Mouse (Mus musculus) embryonic facial prominence, embryonic 15.5 days (tissue): ENCODE measurements at regions not wholly inside any gene's neighbourhood (a gene's known extent, or its start where the extent isn't known, plus 50 kb on each side); places are given as distances from the start of the nearest gene placed in this dataset.

Source experiments
- ATAC-seq: fragments of 200-750 bp; cut with Nextera tagmentation; 2 replicates; pipeline ENCODE4 v1.8.0; 2017; ENCODE audit warnings: low read depth, moderate TSS enrichment; ENCODE audit not compliant: insufficient number of reproducible peaks, low FRiP score, low TSS enrichment
- H3K27ac ChIP-seq: fragments of 300-500 bp; sonication (generic); replicated peaks from 2 replicates; pipeline ENCODE4 v1.5.1; 2015; ENCODE audit warnings: mild to moderate bottlenecking, inconsistent platforms
- H3K27me3 ChIP-seq: fragments of 300-500 bp; sonication (generic); 2 replicates; pipeline ENCODE4 v1.6.1; 2015; ENCODE audit warnings: inconsistent platforms
- H3K36me3 ChIP-seq: fragments of 300-500 bp; sonication (generic); 2 replicates; pipeline ENCODE4 v1.6.1; 2015; ENCODE audit warnings: mild to moderate bottlenecking, inconsistent platforms
- H3K4me1 ChIP-seq: fragments of 300-500 bp; sonication (generic); 2 replicates; pipeline ENCODE4 v1.6.1; 2015; ENCODE audit warnings: inconsistent platforms
- H3K4me2 ChIP-seq: fragments of 300-500 bp; sonication (generic); replicated peaks from 2 replicates; pipeline ENCODE4 v1.6.1; 2015; ENCODE audit warnings: mild to moderate bottlenecking, inconsistent platforms
- H3K4me3 ChIP-seq: fragments of 300-500 bp; sonication (generic); replicated peaks from 2 replicates; pipeline ENCODE4 v1.5.1; 2015; ENCODE audit warnings: mild to moderate bottlenecking, inconsistent platforms
- H3K9ac ChIP-seq: fragments of 300-500 bp; sonication (generic); 2 replicates; pipeline ENCODE4 v1.6.1; 2015; ENCODE audit warnings: inconsistent platforms
- H3K9me3 ChIP-seq: fragments of 300-500 bp; sonication (generic); replicated peaks from 2 replicates; pipeline ENCODE4 v1.6.1; 2016; ENCODE audit warnings: inconsistent platforms
- WGBS: fragments of 180-500 bp; shearing (Covaris S2); methylation state at CpG from one replicate; pipeline ENCODE4 v1.1.7; 2015; 5-methylcytosine and 5-hydroxymethylcytosine counted together

DNA sequence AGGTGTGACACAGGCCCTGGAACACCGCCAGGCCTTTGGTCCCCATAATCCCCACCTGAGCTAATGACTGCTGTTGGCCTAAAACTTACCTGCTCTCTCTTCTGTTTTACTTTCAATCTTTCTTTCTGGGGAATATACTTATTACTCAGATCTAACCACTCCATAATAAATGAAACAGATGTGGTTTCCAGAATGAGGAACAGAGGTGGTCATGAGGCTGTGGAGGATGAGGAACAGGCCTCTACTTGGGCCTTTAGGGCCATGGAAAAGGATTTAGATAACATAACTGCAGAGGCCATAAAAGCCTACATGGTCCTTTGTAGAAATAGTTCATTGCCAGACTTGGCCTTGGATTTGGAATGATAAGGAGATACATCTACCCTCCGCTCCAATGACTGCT lies 74.1 kb downstream of the B3gnt5 start:
- no peak overlapping the region for H3K9ac ChIP-seq
- no peak for ATAC-seq
- H3K27ac ChIP-seq: no peak overlapping the region
- H3K4me3 ChIP-seq: no peak overlapping the region
- no peaks in the 10 kb centered on the region for H3K9me3 ChIP-seq
- no peak overlapping the region for H3K4me2 ChIP-seq
- no peaks in the 10 kb centered on the region for H3K36me3 ChIP-seq
- WGBS: 91% methylated on average over 2 of the region's 2 CpGs
- no peaks in the 10 kb centered on the region for H3K4me1 ChIP-seq
- no peaks in the 10 kb centered on the region for H3K27me3 ChIP-seq

GRCm38 (mm10) chr16:19834750-19835149 lies 74.7 kb downstream of the B3gnt5 start:
- no peaks in the 10 kb centered on the region for H3K4me1 ChIP-seq
- no peaks in the 10 kb centered on the region for H3K27me3 ChIP-seq
- H3K4me3 ChIP-seq: no peak overlapping the region
- WGBS: 78% methylated on average over 2 of the region's 2 CpGs
- no peaks in the 10 kb centered on the region for H3K9me3 ChIP-seq
- ATAC-seq: no peak
- no peaks in the 10 kb centered on the region for H3K36me3 ChIP-seq
- H3K4me2 ChIP-seq: no peak overlapping the region
- H3K27ac ChIP-seq: no peak overlapping the region
- no peak overlapping the region for H3K9ac ChIP-seq

- no peak overlapping the region for H3K9ac ChIP-seq
Observed at GRCm38 (mm10) chr16:19839831-19840230, 79.8 kb downstream of the B3gnt5 start.

GRCm38 (mm10) chr16:19842346-19843025 lies 82.5 kb downstream of the B3gnt5 start:
- Histone ChIP-seq H3K4me3 (no peak overlapping the region), H3K27me3 (no peaks in the 10 kb centered on the region), H3K4me1 (no peaks in the 10 kb centered on the region), H3K36me3 (no peaks in the 10 kb centered on the region), H3K9me3 (no peaks in the 10 kb centered on the region), H3K4me2 (no peak overlapping the region), H3K27ac (no peak overlapping the region), H3K9ac (no peak overlapping the region)
- ATAC-seq: no peak
- 58% methylated on average over 3 of the region's 3 CpGs for WGBS

More at GRCm38 (mm10) chr16:19839831-19840230, 79.8 kb downstream of the B3gnt5 start:
- Histone ChIP-seq H3K27me3 (no peaks in the 10 kb centered on the region), H3K9me3 (no peaks in the 10 kb centered on the region), H3K4me2 (no peak overlapping the region), H3K4me1 (no peaks in the 10 kb centered on the region), H3K36me3 (no peaks in the 10 kb centered on the region), H3K4me3 (no peak overlapping the region), H3K27ac (no peak overlapping the region)
- no peak for ATAC-seq
- WGBS: 34% methylated on average over 1 of the region's 1 CpGs

DNA sequence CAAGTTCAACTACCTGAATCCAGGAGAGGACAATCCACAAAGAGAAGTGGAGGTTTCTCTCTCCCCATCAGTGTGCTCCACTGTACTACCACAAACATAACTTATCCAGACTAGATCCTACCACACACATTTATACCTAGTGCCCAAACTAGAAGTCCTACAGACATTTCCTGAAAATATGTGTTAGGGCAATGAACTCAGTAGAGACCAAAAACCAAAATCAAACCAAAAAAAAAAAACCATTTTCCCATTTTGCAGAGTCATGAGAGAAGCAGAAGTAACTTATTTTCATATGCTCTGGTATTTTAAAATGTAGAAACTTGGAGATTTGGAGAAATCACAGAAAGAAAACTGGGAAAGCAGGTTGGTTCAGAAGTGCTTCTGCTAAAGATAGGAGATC lies 83.7 kb downstream of the B3gnt5 start:
- H3K4me1 ChIP-seq: no peaks in the 10 kb centered on the region
- H3K36me3 ChIP-seq: no peaks in the 10 kb centered on the region
- H3K9me3 ChIP-seq: no peaks in the 10 kb centered on the region

DNA sequence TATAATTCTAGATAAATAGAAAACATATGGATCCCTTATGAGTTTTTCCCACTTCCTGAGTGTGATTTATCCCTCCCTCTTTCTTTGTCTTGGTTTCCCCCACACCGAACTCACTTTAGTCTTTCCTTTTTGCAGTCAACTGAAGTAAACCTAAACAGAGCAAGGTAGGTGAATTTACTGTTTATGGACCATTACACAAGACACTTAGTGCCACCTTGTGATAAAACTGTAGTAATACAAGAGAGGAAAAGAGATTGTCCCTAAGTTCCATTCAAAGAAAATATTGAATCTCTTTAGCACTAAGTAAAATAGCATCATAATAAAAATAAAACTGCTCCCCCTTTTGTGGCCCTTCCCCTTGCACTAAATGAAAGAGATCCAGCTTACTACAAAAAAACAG lies 88.4 kb downstream of the B3gnt5 start:
- Histone ChIP-seq H3K27ac (no peak overlapping the region), H3K36me3 (no peaks in the 10 kb centered on the region), H3K27me3 (no peaks in the 10 kb centered on the region), H3K4me1 (no peaks in the 10 kb centered on the region), H3K9me3 (no peaks in the 10 kb centered on the region), H3K4me2 (no peak overlapping the region), H3K9ac (no peak overlapping the region), H3K4me3 (no peak overlapping the region)
- 28% methylated on average over 1 of the region's 1 CpGs for WGBS
- no peak for ATAC-seq

More for the DNA sequence above, 83.7 kb downstream of the B3gnt5 start:
- Histone ChIP-seq H3K27me3 (no peaks in the 10 kb centered on the region), H3K4me3 (no peak overlapping the region), H3K4me2 (no peak overlapping the region), H3K9ac (no peak overlapping the region), H3K27ac (no peak overlapping the region)
- no peak for ATAC-seq

- WGBS: 69% methylated on average over 5 of the region's 5 CpGs
- H3K4me1 ChIP-seq: no peaks in the 10 kb centered on the region
- ATAC-seq: no peak
Observed at GRCm38 (mm10) chr16:19865306-19865705, 105.3 kb downstream of the B3gnt5 start.

DNA sequence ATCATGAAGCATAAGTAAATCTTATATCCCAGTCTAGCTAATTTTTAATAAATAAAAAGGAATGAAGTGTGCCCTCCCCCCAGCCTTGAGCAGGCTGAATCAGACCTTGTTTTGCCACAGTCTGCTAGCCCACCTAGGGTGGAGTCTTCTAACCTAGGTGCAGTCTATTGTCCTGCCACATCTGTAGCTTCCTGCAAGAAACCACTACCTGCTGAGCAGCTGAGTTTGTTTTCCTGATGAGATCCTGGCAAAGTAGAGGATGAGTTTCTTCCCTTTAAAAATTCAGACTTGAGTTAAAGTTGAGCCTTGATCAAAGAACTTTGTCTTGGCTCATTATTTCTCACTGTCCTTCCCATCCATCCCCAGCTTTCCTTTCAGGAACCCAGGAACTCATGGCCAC lies 105.9 kb downstream of the B3gnt5 start:
- H3K27me3 ChIP-seq: no peaks in the 10 kb centered on the region
- no peak overlapping the region for H3K4me3 ChIP-seq
- no peaks in the 10 kb centered on the region for H3K36me3 ChIP-seq
- H3K9ac ChIP-seq: no peak overlapping the region
- H3K4me1 ChIP-seq: no peaks in the 10 kb centered on the region
- no peak overlapping the region for H3K4me2 ChIP-seq
- no peak overlapping the region for H3K27ac ChIP-seq
- H3K9me3 ChIP-seq: no peaks in the 10 kb centered on the region
- ATAC-seq: no peak

More at GRCm38 (mm10) chr16:19865306-19865705, 105.3 kb downstream of the B3gnt5 start:
- no peaks in the 10 kb centered on the region for H3K9me3 ChIP-seq
- no peaks in the 10 kb centered on the region for H3K27me3 ChIP-seq
- H3K27ac ChIP-seq: no peak overlapping the region
- H3K4me2 ChIP-seq: no peak overlapping the region
- H3K36me3 ChIP-seq: no peaks in the 10 kb centered on the region
- H3K9ac ChIP-seq: no peak overlapping the region
- H3K4me3 ChIP-seq: no peak overlapping the region

DNA sequence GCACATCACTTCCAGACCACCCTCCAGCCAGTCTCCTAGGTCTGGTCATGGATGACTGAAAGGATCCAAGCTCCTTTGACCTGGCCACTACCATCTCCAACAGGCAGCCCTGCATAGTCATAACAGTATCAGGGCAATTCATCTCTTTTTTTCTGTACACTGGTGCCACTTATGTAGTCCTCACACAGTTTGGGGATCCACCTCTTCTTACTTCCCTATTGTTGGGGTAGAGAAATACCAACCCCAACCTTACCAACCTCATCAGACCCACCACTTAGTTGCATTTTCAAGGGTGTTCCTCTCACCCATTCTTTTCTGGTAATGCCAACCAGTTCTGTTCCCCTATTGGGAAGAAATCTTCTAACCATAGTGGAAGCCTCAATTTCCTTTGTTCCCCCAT lies 109.4 kb downstream of the B3gnt5 start:
- H3K27ac ChIP-seq: no peak overlapping the region
- no peaks in the 10 kb centered on the region for H3K36me3 ChIP-seq
- no peaks in the 10 kb centered on the region for H3K4me1 ChIP-seq
- H3K4me3 ChIP-seq: no peak overlapping the region
- no peak for ATAC-seq
- H3K27me3 ChIP-seq: no peaks in the 10 kb centered on the region
- no peaks in the 10 kb centered on the region for H3K9me3 ChIP-seq
- H3K9ac ChIP-seq: no peak overlapping the region
- H3K4me2 ChIP-seq: no peak overlapping the region

- no peaks in the 10 kb centered on the region for H3K4me1 ChIP-seq
- ATAC-seq: no peak
- no peaks in the 10 kb centered on the region for H3K9me3 ChIP-seq
- H3K4me2 ChIP-seq: no peak overlapping the region
- H3K9ac ChIP-seq: no peak overlapping the region
- H3K27me3 ChIP-seq: no peaks in the 10 kb centered on the region
- no peaks in the 10 kb centered on the region for H3K36me3 ChIP-seq
- WGBS: 69% methylated on average over 10 of the region's 10 CpGs
- no peak overlapping the region for H3K4me3 ChIP-seq
- no peak overlapping the region for H3K27ac ChIP-seq
Observed at GRCm38 (mm10) chr16:19876861-19877554, 105.8 kb downstream of the Klhl6 start.

GRCm38 (mm10) chr16:19882961-19883360 lies 99.9 kb downstream of the Klhl6 start:
- H3K27ac ChIP-seq: no peak overlapping the region
- no peaks in the 10 kb centered on the region for H3K9me3 ChIP-seq
- H3K9ac ChIP-seq: no peak overlapping the region
- WGBS: 79% methylated on average over 3 of the region's 3 CpGs
- no peak overlapping the region for H3K4me2 ChIP-seq
- no peak overlapping the region for H3K4me3 ChIP-seq
- no peaks in the 10 kb centered on the region for H3K36me3 ChIP-seq
- H3K4me1 ChIP-seq: no peaks in the 10 kb centered on the region
- no peaks in the 10 kb centered on the region for H3K27me3 ChIP-seq
- no peak for ATAC-seq
